Mouse (Mus musculus): ENCODE measurements at regions not wholly inside any gene's neighbourhood (a gene's known extent, or its start where the extent isn't known, plus 50 kb on each side); places are given as distances from the start of the nearest gene placed in this dataset.

DNA sequence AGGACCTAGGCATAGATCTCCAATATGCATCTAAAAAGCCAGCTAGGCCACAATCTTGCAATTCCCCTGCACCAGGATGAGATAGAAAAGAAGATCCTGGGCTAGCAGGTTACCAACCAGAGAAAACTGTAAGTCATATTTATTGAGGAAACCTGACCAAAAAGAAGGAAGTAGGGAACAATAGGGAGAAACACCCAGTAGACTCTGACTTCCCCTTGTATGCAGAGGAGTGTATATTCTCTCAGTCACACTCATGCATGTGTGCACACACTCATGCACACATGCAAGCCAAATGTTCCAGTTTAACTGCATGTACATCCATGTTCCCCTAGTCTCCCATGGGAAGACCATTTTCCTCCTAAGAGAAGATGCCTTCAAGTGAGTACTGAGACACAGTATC is 184.9 kb upstream of the Negr1 start:
- TF ChIP-seq FLI1 (IDR thresholded peaks at IDR 0.05; ENCODE audit: low read length) (no peak), GATA1 (IDR thresholded peaks at IDR 0.05; ENCODE audit: borderline replicate concordance, low read length) (no peak)
- H3K4me1 ChIP-seq: no peaks in the 10 kb centered on the region
- no peak overlapping the region for H3K4me3 ChIP-seq (replicated peaks)
- H3K27me3 ChIP-seq (replicated peaks): no peaks in the 10 kb centered on the region
- no peaks in the 10 kb centered on the region for H3K36me3 ChIP-seq (replicated peaks; ENCODE audit: low read length)
- H3K9me3 ChIP-seq: no peaks in the 10 kb centered on the region; the same call in 1 of the 2 replicates

DNA sequence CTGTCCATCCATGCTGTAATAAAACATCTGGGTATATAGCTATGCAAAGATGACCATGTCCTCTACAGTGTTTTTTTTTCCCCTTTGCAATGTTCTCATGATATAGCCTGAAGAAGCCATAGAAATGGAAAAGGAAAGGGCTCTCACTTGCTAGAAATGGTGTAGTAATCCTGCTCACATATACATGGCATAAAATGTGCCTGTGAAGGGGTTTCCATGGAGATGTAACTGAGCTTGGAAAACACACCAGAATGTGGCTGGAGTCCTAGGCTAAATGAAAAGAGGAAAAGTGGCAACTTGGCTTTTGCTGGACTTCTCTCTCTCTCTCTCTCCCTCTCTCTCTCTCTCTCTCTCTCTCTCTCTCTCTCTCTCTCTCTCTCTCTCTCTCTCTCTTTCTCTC is 178.7 kb upstream of the Negr1 start:
- Histone ChIP-seq H3K9me3 (no peaks in the 10 kb centered on the region), H3K27me3 (replicated peaks) (no peaks in the 10 kb centered on the region), H3K4me1 (no peaks in the 10 kb centered on the region), H3K4me3 (replicated peaks) (no peak overlapping the region), H3K36me3 (replicated peaks; ENCODE audit: low read length) (no peaks in the 10 kb centered on the region)
- TF ChIP-seq FLI1 (IDR thresholded peaks at IDR 0.05; ENCODE audit: low read length): no peak
- TF ChIP-seq GATA1 (IDR thresholded peaks at IDR 0.05; ENCODE audit: borderline replicate concordance, low read length): no peak

DNA sequence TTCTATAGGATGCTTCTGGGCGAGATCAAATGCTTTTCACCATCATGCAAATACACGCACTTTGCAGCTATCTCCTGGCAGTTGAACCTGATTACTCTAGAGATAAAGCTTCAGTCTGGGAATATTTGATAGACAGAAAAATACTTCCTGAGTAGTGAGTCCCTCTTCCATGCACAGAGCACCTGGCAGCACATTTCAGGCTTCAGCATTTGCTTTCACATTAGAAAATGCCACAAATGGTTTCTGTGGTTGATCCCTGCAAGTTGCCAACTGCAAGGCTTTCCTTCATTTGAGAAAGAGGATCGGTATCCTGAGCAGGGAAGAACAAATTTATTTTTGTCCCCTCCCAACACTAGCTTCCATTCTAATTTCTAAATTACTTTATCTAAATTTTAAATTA is 155.5 kb upstream of the Negr1 start:
- Histone ChIP-seq H3K4me1 (peaks cover 6% of the 10 kb centered on the region; the same call in 1 of the 2 replicates), H3K4me3 (replicated peaks) (no peak overlapping the region), H3K36me3 (replicated peaks; ENCODE audit: low read length) (no peaks in the 10 kb centered on the region), H3K27me3 (replicated peaks) (no peaks in the 10 kb centered on the region), H3K9me3 (no peaks in the 10 kb centered on the region)
- TF ChIP-seq FLI1 (IDR thresholded peaks at IDR 0.05; ENCODE audit: low read length): no peak
- TF ChIP-seq GATA1 (IDR thresholded peaks at IDR 0.05; ENCODE audit: borderline replicate concordance, low read length): no peak

DNA sequence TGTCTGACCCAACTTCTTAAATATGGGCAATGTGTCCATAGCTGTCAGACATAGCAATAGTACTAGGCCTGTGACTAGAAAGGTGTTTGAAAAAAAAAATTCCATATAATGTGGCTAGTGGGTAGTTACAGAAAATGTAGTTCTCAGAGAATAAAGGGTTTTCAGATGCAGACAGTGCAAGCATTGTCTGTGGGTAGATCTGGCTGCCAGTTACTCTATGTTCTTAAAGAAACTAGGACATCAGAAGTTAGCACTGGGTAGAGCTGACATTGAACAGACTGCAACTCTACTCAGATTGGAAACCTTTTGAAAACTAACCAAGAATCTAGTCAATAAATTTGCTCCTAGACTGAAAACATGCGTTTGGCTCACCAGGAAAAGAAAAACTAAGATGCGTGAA is 154.5 kb upstream of the Negr1 start:
- Histone ChIP-seq H3K27me3 (replicated peaks) (no peaks in the 10 kb centered on the region), H3K4me1 (peaks cover 6% of the 10 kb centered on the region; the same call in 1 of the 2 replicates), H3K9me3 (no peaks in the 10 kb centered on the region), H3K36me3 (replicated peaks; ENCODE audit: low read length) (no peaks in the 10 kb centered on the region), H3K4me3 (replicated peaks) (no peak overlapping the region)
- TF ChIP-seq FLI1 (IDR thresholded peaks at IDR 0.05; ENCODE audit: low read length): no peak
- no peak for TF ChIP-seq GATA1 (IDR thresholded peaks at IDR 0.05; ENCODE audit: borderline replicate concordance, low read length)

DNA sequence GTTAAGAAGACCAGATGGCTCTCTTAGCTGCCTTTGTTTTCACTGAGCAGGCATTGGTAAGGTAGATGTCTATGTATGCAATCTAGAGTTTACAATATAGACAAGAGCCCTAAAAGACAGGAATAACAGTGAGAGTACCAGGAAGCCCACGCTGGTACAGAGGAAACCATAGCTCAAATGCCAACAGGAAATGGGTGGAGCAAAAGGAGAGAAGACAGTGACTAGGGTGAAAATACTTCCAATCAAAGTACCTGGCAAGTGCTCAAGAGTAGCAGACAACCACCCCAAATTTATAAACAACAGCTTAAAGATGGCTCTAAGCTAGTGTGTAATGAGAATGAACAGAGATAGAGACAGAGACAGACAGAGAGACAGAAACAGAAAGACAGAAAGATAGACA is 151.5 kb upstream of the Negr1 start:
- no peaks in the 10 kb centered on the region for H3K36me3 ChIP-seq (replicated peaks; ENCODE audit: low read length)
- H3K9me3 ChIP-seq: no peaks in the 10 kb centered on the region
- H3K4me1 ChIP-seq: peaks cover 6% of the 10 kb centered on the region; the same call in 1 of the 2 replicates
- no peaks in the 10 kb centered on the region for H3K27me3 ChIP-seq (replicated peaks)
- TF ChIP-seq GATA1 (IDR thresholded peaks at IDR 0.05; ENCODE audit: borderline replicate concordance, low read length) (no peak), FLI1 (IDR thresholded peaks at IDR 0.05; ENCODE audit: low read length) (no peak)
- no peak overlapping the region for H3K4me3 ChIP-seq (replicated peaks)

DNA sequence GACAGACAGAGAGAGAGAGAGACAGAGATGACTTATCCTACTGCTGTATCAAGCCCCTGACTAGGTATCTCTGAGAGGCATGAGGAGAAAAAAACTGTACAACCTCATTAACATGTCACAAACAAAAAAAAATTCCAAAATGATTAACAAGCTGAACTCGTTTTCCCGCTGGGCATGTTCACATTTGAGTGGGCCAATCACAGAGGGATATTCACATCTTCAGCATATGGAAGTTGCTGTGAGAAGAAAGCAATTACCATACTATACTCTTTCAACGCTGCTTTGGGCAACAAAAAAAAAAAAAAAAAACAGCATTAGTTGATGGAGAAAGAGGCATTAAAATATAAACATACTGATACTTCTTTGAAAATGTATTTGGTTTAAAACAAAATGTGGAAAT is 148.8 kb upstream of the Negr1 start:
- H3K4me3 ChIP-seq (replicated peaks): no peak overlapping the region
- TF ChIP-seq GATA1 (IDR thresholded peaks at IDR 0.05; ENCODE audit: borderline replicate concordance, low read length) (no peak), FLI1 (IDR thresholded peaks at IDR 0.05; ENCODE audit: low read length) (no peak)
- no peaks in the 10 kb centered on the region for H3K27me3 ChIP-seq (replicated peaks)
- peaks cover 6% of the 10 kb centered on the region; the same call in 1 of the 2 replicates for H3K4me1 ChIP-seq
- no peaks in the 10 kb centered on the region for H3K9me3 ChIP-seq
- H3K36me3 ChIP-seq (replicated peaks; ENCODE audit: low read length): no peaks in the 10 kb centered on the region

GRCm38 (mm10) chr3:156414431-156415427 is 146.9 kb upstream of the Negr1 start:
- TF ChIP-seq GATA1 (IDR thresholded peaks at IDR 0.05; ENCODE audit: borderline replicate concordance, low read length) (no peak), FLI1 (IDR thresholded peaks at IDR 0.05; ENCODE audit: low read length) (no peak)
- peak overlapping the region; percentile 42 for H3K4me3 ChIP-seq (replicated peaks)
- no peaks in the 10 kb centered on the region for H3K27me3 ChIP-seq (replicated peaks)
- H3K36me3 ChIP-seq (replicated peaks; ENCODE audit: low read length): no peaks in the 10 kb centered on the region
- peaks cover 5% of the 10 kb centered on the region; the same call in 1 of the 2 replicates for H3K4me1 ChIP-seq
- no peaks in the 10 kb centered on the region for H3K9me3 ChIP-seq

- H3K4me1 ChIP-seq: no peaks in the 10 kb centered on the region
- no peaks in the 10 kb centered on the region for H3K27me3 ChIP-seq (replicated peaks)
- TF ChIP-seq FLI1 (IDR thresholded peaks at IDR 0.05; ENCODE audit: low read length) (no peak), GATA1 (IDR thresholded peaks at IDR 0.05; ENCODE audit: borderline replicate concordance, low read length) (no peak)
- H3K36me3 ChIP-seq (replicated peaks; ENCODE audit: low read length): no peaks in the 10 kb centered on the region
- no peak overlapping the region for H3K4me3 ChIP-seq (replicated peaks)
- no peaks in the 10 kb centered on the region for H3K9me3 ChIP-seq
Observed at GRCm38 (mm10) chr3:156418124-156418523, 143.5 kb upstream of the Negr1 start.

GRCm38 (mm10) chr3:156423100-156423499 is 138.5 kb upstream of the Negr1 start:
- no peak for TF ChIP-seq GATA1 (IDR thresholded peaks at IDR 0.05; ENCODE audit: borderline replicate concordance, low read length)
- TF ChIP-seq FLI1 (IDR thresholded peaks at IDR 0.05; ENCODE audit: low read length): no peak
- H3K27me3 ChIP-seq (replicated peaks): no peaks in the 10 kb centered on the region
- no peaks in the 10 kb centered on the region for H3K4me1 ChIP-seq

DNA sequence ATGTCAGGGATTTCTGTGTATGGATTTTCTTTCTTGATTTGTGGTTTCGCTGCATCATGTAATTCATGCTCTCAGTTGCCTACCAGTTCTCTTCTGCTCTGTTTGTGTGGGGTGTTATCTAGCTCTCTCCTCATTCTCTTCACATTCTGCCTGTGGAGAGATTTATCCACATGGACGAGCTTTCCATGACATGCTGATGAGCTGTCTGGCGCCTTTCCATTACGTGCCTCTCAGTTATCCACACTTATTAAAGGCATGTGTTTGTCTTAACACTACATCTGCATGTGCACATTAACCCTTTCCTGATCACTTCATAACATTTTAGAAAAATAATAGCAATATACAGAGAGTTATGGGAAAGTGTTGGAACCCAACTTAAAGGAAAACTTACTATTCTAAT is 106.6 kb upstream of the Negr1 start:
- TF ChIP-seq GATA1 (IDR thresholded peaks at IDR 0.05; ENCODE audit: borderline replicate concordance, low read length) (no peak), FLI1 (IDR thresholded peaks at IDR 0.05; ENCODE audit: low read length) (no peak)
- no peak overlapping the region for H3K4me3 ChIP-seq (replicated peaks)
- no peaks in the 10 kb centered on the region for H3K9me3 ChIP-seq
- no peaks in the 10 kb centered on the region for H3K36me3 ChIP-seq (replicated peaks; ENCODE audit: low read length)
- no peaks in the 10 kb centered on the region for H3K4me1 ChIP-seq
- H3K27me3 ChIP-seq (replicated peaks): no peaks in the 10 kb centered on the region

More at GRCm38 (mm10) chr3:156423100-156423499, 138.5 kb upstream of the Negr1 start:
- Histone ChIP-seq H3K36me3 (replicated peaks; ENCODE audit: low read length) (no peaks in the 10 kb centered on the region), H3K4me3 (replicated peaks) (no peak overlapping the region), H3K9me3 (no peaks in the 10 kb centered on the region)
